Mouse (Mus musculus): Measurements from ENCODE around the gene Pglyrp2.
A peak's percentile ranks its signal among the peaks of the same experiment; 100 is the strongest.

Pglyrp2 gene

DNA sequence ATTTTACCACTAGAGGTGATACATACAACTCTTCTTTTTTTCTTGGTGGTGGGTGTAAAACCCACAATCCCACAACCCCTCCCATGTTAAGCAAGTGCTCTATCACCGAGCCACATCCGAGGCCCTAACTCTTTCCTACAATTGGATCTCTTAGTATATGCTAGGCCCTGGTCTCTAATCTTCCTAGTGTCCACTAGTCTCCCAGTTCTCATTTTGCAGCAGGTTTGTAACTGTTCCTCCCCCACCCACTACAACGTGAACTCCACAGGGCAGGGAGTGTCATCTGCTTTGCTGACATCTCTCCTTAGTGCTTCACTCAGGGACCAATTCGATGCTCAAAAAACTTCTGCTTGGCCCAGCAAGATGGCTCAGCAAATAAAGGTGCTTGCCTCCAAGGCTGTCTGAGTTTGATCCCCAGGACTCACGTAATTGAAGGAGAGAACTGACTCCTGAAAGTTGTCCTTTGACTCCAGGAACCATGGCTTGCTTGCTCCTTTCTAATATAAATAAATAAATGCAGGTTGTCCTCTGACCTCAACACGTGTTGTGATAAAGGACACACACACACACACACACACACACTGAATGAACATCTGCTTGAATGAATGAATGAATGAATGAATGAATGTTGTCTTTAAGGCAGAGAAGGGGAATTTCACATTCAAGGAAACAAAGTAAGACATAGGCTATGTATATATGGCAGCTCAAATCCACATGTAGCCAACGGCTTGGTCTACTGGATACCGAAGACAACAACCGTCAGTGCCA is 21.8 kb downstream of the Pglyrp2 start:
- no peak for DNase-seq (ENCODE audit: low spot score)

DNA sequence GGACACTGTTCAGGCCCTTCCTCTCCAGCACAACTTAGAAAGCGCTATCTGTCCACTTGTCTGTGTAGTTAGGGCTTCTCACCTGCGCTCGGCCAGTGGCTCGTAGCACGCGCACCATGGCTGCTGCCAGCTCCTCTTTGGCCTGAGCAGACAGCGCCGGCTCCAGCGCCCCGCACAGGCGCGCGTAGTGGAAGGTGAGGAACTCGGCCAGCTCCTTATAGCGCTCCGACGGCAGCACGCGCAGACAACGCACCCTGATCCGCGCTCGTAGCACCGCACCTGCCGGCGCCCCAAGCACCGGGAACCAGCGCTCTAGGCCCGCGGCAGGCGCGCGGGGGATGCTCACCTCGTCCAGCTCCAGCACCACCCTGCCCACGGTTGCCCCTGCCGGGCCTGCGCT is 27.7 kb downstream of the Pglyrp2 start:
- no peak for DNase-seq (ENCODE audit: low spot score)

DNA sequence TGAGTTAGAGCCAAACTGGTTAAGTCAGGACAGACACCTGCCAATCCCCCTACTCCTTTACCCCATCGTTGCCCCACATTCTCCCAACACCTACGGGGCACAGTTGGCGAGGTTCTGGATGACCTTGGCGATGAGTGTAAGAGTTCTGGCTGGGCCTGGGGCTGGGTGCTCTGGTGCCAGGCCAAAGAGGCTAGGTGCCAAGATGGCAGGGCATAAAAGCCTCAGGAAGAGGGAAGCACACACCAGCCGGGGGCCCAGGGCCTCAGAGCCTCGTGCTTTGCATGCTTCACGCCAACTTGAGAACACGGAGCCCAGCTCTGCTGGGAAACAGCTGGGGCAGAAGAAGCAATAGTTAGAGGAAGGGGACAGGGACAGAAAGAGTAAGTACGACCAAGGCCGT is 30.0 kb downstream of the Pglyrp2 start:
- no peak for DNase-seq (ENCODE audit: low spot score)

- peak; percentile 94 for DNase-seq (ENCODE audit: low spot score)
Measured at GRCm38 (mm10) chr17:32389101-32389659, 34.8 kb downstream of the Pglyrp2 start, which contains the start of gene Wiz. Wiz (minus strand) TSS chr17:32389439.

GRCm38 (mm10) chr17:32388370-32389100 is 35.4 kb downstream of the Pglyrp2 start:
- DNase-seq (ENCODE audit: low spot score) = no peak

- no peak for DNase-seq (ENCODE audit: low spot score)
Measured at GRCm38 (mm10) chr17:32387986-32388369, 36.0 kb downstream of the Pglyrp2 start.

GRCm38 (mm10) chr17:32386659-32387432 is 37.1 kb downstream of the Pglyrp2 start:
- DNase-seq (ENCODE audit: low spot score) = no peak

GRCm38 (mm10) chr17:32383661-32384060 is 40.3 kb downstream of the Pglyrp2 start:
- no peak for DNase-seq (ENCODE audit: low spot score)

GRCm38 (mm10) chr17:32382576-32382975 is 41.4 kb downstream of the Pglyrp2 start:
- DNase-seq (ENCODE audit: low spot score) = no peak

GRCm38 (mm10) chr17:32378786-32379185 is 45.2 kb downstream of the Pglyrp2 start:
- no peak for DNase-seq (ENCODE audit: low spot score)

DNA sequence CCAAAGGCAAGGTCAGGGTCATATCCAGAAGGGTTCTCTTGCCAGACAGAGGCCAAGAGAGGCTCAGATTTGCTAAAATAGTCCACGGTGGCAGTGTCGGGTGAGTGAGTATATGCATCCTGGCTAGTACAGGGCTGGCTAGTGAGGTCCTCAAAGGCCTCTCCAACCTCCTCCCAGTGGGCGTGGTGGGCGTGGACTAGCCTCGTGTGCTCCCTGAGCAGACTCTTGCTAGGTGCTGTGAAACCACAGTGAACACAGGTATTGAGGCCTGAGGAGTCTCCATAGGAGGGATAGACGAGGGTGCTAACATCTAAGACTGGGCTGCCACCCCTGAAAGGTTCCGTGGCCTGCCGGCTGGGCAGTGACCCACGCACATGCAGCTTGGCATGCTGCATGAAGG is 46.8 kb downstream of the Pglyrp2 start:
- no peak for DNase-seq (ENCODE audit: low spot score)

DNA sequence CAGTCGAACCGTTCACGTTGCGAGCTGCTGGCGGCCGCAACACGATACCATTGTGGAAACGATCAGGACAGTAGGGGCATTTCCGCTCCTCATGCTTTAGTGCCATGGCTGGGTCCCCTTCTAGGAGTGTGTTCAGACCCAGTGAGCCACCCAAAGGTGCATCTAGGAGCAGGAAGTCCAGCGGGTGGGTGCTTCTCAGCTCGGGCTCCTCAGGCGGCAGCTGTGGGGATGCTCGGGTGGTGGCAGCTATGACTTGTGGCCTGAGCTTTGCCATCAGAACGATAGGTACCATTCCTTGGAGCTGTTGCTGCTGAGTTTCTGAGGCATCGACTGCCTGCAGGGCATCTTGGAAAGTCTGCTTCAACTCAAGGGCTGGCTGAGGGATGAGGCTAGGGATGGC is 47.5 kb downstream of the Pglyrp2 start:
- no peak for DNase-seq (ENCODE audit: low spot score)

DNA sequence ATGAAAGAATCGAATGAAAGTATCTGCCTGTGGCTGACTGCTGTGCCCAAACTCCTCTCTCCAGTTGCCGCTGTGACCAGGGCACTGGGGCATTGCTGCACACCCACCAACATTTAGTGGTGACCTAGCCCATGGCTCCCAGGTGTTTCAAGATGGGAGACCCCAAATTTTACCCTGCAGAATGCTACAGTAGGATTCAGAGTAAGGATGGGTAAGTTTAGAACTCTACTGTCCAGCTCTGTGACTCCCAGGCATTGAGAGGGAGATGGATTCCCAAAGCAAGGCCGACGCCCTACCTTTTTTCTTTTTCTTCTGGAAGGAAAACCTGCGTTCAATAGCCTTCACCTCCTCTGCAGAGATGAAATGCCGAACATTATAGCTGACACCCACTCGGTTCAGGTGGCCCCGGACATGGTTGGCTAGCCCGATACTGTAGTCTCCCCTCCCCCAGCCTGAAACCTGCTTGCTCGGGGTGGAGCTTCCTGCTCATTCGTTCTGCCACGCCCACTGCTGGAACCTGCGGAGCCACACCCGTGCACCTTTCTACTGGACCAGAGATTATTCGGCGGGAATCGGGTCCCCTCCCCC is 54.9 kb downstream of the Pglyrp2 start:
- DNase-seq (ENCODE audit: low spot score) = peak; percentile 45

DNA sequence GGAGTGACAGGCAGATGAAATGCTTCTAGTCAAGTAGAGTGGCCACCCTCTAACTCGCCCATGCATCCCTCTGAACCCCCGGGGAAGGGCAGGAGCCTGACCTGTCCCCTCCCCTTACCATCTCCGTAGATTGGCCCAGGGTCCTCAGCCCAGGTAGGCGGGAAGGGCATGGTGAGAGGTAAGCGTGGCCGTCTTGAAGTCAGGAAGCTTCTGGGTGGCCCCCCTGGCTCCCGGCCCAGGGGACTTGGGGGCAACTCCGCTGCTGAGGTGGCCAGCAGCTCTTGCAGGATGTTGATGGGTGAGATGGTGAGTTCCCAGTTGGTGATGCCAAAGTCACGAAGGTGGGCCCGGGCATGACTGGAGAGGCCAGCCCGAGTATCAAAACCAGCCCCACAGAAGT is 56.3 kb downstream of the Pglyrp2 start:
- no peak for DNase-seq (ENCODE audit: low spot score)

GRCm38 (mm10) chr17:32365296-32365695 is 58.7 kb downstream of the Pglyrp2 start:
- no peak for DNase-seq (ENCODE audit: low spot score)

DNA sequence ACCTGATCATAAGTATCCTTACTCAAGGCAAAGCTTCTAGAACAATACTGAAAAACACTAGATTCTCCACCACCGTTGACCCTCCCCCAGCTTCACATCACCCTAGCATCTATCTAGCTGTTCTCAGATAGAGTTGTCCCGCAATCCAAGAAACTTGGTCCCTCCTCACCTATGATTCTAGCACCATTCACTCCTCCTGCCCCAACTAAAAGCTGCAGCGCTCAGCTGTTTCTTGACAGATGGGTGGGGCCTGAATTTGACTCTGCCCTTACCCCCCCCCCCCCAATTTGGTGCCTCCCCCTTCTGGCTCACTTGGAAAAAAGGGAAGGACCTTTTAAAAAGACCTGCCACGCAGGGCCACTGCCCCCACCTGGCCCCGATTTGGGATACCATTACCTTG is 59.1 kb downstream of the Pglyrp2 start:
- no peak for DNase-seq (ENCODE audit: low spot score)

GRCm38 (mm10) chr17:32364331-32364730 is 59.6 kb downstream of the Pglyrp2 start:
- peak; percentile 80 for DNase-seq (ENCODE audit: low spot score)

GRCm38 (mm10) chr17:32363821-32364301 is 60.1 kb downstream of the Pglyrp2 start:
- peak; percentile 27 for DNase-seq (ENCODE audit: low spot score)

- no peak for DNase-seq (ENCODE audit: low spot score)
Measured at GRCm38 (mm10) chr17:32362686-32363085, 61.3 kb downstream of the Pglyrp2 start.

Data from yolk sac, embryonic 10.5 days (tissue).